Mouse (Mus musculus): ENCODE data around the gene Fsd2. TPM values are rescaled to one million over a fixed set of nuclear protein-coding genes. Genes with fewer than 3 reads are reported as not detected.
A peak's percentile ranks its signal among the peaks of the same experiment; 100 is the strongest.

The Fsd2 gene
- polyA plus RNA-seq, 1 experiment from 2014 or later = 0.08 TPM

- Histone ChIP-seq H3K4me2 (replicated peaks; ENCODE audit: low read depth) (no peak within 1 kb of the TSS), H3K4me3 (ENCODE audit: low read depth, low read length) (no peak within 1 kb of the TSS), H3K27me3 (replicated peaks; ENCODE audit: control insufficient read depth, insufficient read depth, low read length) (peaks cover 17% of the 10 kb centered on the region; the same call in 1 of the 2 replicates), H3K36me3 (ENCODE audit: control insufficient read depth, insufficient read depth) (no peaks in the 10 kb centered on the region), H3K27ac (ENCODE audit: low read depth, low read length) (no peak within 1 kb of the TSS), H3K9ac (ENCODE audit: low read depth, low read length) (no peak within 1 kb of the TSS), H3K9me3 (ENCODE audit: control insufficient read depth) (no peaks in the 10 kb centered on the region), H3K4me1 (replicated peaks; ENCODE audit: control insufficient read depth, insufficient read depth, low read length) (no peaks in the 10 kb centered on the region; the same call in 1 of the 2 replicates)
- WGBS = 56% methylated on average over 7 of the region's 7 CpGs
- no peak for ATAC-seq
- TF ChIP-seq CTCF (IDR thresholded peaks at IDR 0.05; ENCODE audit: low read depth) = no peak
Measured at GRCm38 (mm10) chr7:81498181-81498580, 68.6 kb downstream of the Fsd2 start, which contains the start of gene BC048679. Gene BC048679, minus strand, starts transcription at chr7:81498281.

- Histone ChIP-seq H3K9ac (ENCODE audit: low read depth, low read length) (no peak overlapping the region), H3K4me1 (replicated peaks; ENCODE audit: control insufficient read depth, insufficient read depth, low read length) (no peaks in the 10 kb centered on the region; the same call in 1 of the 2 replicates), H3K36me3 (ENCODE audit: control insufficient read depth, insufficient read depth) (no peaks in the 10 kb centered on the region), H3K4me2 (replicated peaks; ENCODE audit: low read depth) (no peak overlapping the region), H3K27me3 (replicated peaks; ENCODE audit: control insufficient read depth, insufficient read depth, low read length) (peaks cover 27% of the 10 kb centered on the region), H3K4me3 (ENCODE audit: low read depth, low read length) (no peak overlapping the region), H3K9me3 (ENCODE audit: control insufficient read depth) (no peaks in the 10 kb centered on the region), H3K27ac (ENCODE audit: low read depth, low read length) (no peak overlapping the region)
- WGBS = 28% methylated on average over 6 of the region's 6 CpGs
- no peak for ATAC-seq
- no peak for TF ChIP-seq CTCF (IDR thresholded peaks at IDR 0.05; ENCODE audit: low read depth)
Measured at GRCm38 (mm10) chr7:81497171-81497570, 69.6 kb downstream of the Fsd2 start.

- no peaks in the 10 kb centered on the region for H3K36me3 ChIP-seq (ENCODE audit: control insufficient read depth, insufficient read depth)
- H3K27me3 ChIP-seq (replicated peaks; ENCODE audit: control insufficient read depth, insufficient read depth, low read length) = peaks cover 28% of the 10 kb centered on the region
- no peak for TF ChIP-seq CTCF (IDR thresholded peaks at IDR 0.05; ENCODE audit: low read depth)
- peak within 1 kb of the TSS; percentile 46 for H3K4me3 ChIP-seq (ENCODE audit: low read depth, low read length)
- H3K9me3 ChIP-seq (ENCODE audit: control insufficient read depth) = no peaks in the 10 kb centered on the region
- no peak within 1 kb of the TSS for H3K9ac ChIP-seq (ENCODE audit: low read depth, low read length)
- peak; percentile 69 for ATAC-seq
- H3K4me2 ChIP-seq (replicated peaks; ENCODE audit: low read depth) = peak within 1 kb of the TSS; percentile 83
- under 1% methylated on average over 51 of the region's 57 CpGs for WGBS
- no peak within 1 kb of the TSS; the same call in 1 of the 2 replicates for H3K27ac ChIP-seq (ENCODE audit: low read depth, low read length)
- H3K4me1 ChIP-seq (replicated peaks; ENCODE audit: control insufficient read depth, insufficient read depth, low read length) = no peaks in the 10 kb centered on the region; the same call in 1 of the 2 replicates
Measured at GRCm38 (mm10) chr7:81493331-81494021, 73.3 kb downstream of the Fsd2 start, which contains the start of gene Ap3b2. Gene Ap3b2, minus strand, starts transcription at chr7:81493925.

GRCm38 (mm10) chr7:81492628-81493027 lies 74.1 kb downstream of the Fsd2 start:
- H3K4me2 ChIP-seq (replicated peaks; ENCODE audit: low read depth) = peak overlapping the region; percentile 83
- peaks cover 28% of the 10 kb centered on the region for H3K27me3 ChIP-seq (replicated peaks; ENCODE audit: control insufficient read depth, insufficient read depth, low read length)
- ATAC-seq = no peak
- WGBS = 51% methylated on average over 9 of the region's 9 CpGs
- no peaks in the 10 kb centered on the region; the same call in 1 of the 2 replicates for H3K4me1 ChIP-seq (replicated peaks; ENCODE audit: control insufficient read depth, insufficient read depth, low read length)
- H3K9me3 ChIP-seq (ENCODE audit: control insufficient read depth) = no peaks in the 10 kb centered on the region
- H3K27ac ChIP-seq (ENCODE audit: low read depth, low read length) = no peak overlapping the region
- peak overlapping the region; percentile 46; the same call in 1 of the 2 replicates for H3K4me3 ChIP-seq (ENCODE audit: low read depth, low read length)
- H3K9ac ChIP-seq (ENCODE audit: low read depth, low read length) = no peak overlapping the region
- no peak for TF ChIP-seq CTCF (IDR thresholded peaks at IDR 0.05; ENCODE audit: low read depth)
- H3K36me3 ChIP-seq (ENCODE audit: control insufficient read depth, insufficient read depth) = no peaks in the 10 kb centered on the region

GRCm38 (mm10) chr7:81489649-81490048 lies 77.1 kb downstream of the Fsd2 start:
- no peak for TF ChIP-seq CTCF (IDR thresholded peaks at IDR 0.05; ENCODE audit: low read depth)
- Histone ChIP-seq H3K9me3 (ENCODE audit: control insufficient read depth) (no peaks in the 10 kb centered on the region), H3K4me3 (ENCODE audit: low read depth, low read length) (no peak overlapping the region), H3K27me3 (replicated peaks; ENCODE audit: control insufficient read depth, insufficient read depth, low read length) (peaks cover 22% of the 10 kb centered on the region), H3K27ac (ENCODE audit: low read depth, low read length) (no peak overlapping the region), H3K9ac (ENCODE audit: low read depth, low read length) (no peak overlapping the region), H3K36me3 (ENCODE audit: control insufficient read depth, insufficient read depth) (no peaks in the 10 kb centered on the region), H3K4me1 (replicated peaks; ENCODE audit: control insufficient read depth, insufficient read depth, low read length) (no peaks in the 10 kb centered on the region; the same call in 1 of the 2 replicates), H3K4me2 (replicated peaks; ENCODE audit: low read depth) (no peak overlapping the region)
- 8% methylated on average over 9 of the region's 9 CpGs for WGBS
- ATAC-seq = no peak

MicroRNA genes within 50 kb of the gene (microRNA counts, 519-probe panel; counts per million panel counts)
- microRNA mmu-miR-1839-3p (not detected), microRNA mmu-miR-1839-5p (3,559 counts per million, percentile 45 among the panel's probes with 10 or more counts)

Other genes starting within 250 kb of the Fsd2 start
- gene Rps17, start 221.7 kb downstream of the Fsd2 start, polyA plus RNA-seq (2015; fragmentation: Nextera tagmentation; extraction: Ambion mirVana) = 703 and 732 TPM in 2 replicates
- gene Cpeb1, start 111.5 kb downstream of the Fsd2 start, polyA plus RNA-seq (2015; fragmentation: Nextera tagmentation; extraction: Ambion mirVana) = 1.4 TPM in 2 replicates
- 2.3 and 2.7 TPM in 2 replicates for gene Ap3b2, start 73.0 kb downstream of the Fsd2 start, polyA plus RNA-seq (2015; fragmentation: Nextera tagmentation; extraction: Ambion mirVana)
- gene BC048679, start 68.7 kb downstream of the Fsd2 start, polyA plus RNA-seq (2015; fragmentation: Nextera tagmentation; extraction: Ambion mirVana) = not detected in 2 replicates
- gene Whamm, start 4.3 kb upstream of the Fsd2 start, polyA plus RNA-seq (2015; fragmentation: Nextera tagmentation; extraction: Ambion mirVana) = 5.9 and 6.8 TPM in 2 replicates
- 22.2 and 26.8 TPM in 2 replicates for gene Homer2, start 140.6 kb upstream of the Fsd2 start, polyA plus RNA-seq (2015; fragmentation: Nextera tagmentation; extraction: Ambion mirVana)
- 117 and 118 TPM in 2 replicates for gene Ramac, start 196.0 kb upstream of the Fsd2 start, polyA plus RNA-seq (2015; fragmentation: Nextera tagmentation; extraction: Ambion mirVana)
- 48.9 and 49.8 TPM in 2 replicates for gene 3110040N11Rik, start 222.5 kb upstream of the Fsd2 start, polyA plus RNA-seq (2015; fragmentation: Nextera tagmentation; extraction: Ambion mirVana)